Mouse (Mus musculus) forebrain, embryonic 14.5 days (tissue): ENCODE measurements at regions not wholly inside any gene's neighbourhood (a gene's known extent, or its start where the extent isn't known, plus 50 kb on each side); places are given as distances from the start of the nearest gene placed in this dataset.

Experiments used
- ATAC-seq: fragments of 200-750 bp; cut with Nextera tagmentation; 2 replicates; pipeline ENCODE4 v1.8.0; 2017; ENCODE audit warnings: mild to moderate bottlenecking, moderate library complexity
- DNase-seq: peaks from one replicate; pipeline ENCODE4 v3.0.0-alpha.2; 2015; ENCODE audit warnings: low spot score
- H3K27ac ChIP-seq: fragments of 300-500 bp; sonication (generic); 2 replicates; pipeline ENCODE4 v1.5.1; 2014; ENCODE audit warnings: low read depth, mild to moderate bottlenecking, control low read depth, low read length, moderate library complexity
- H3K27me3 ChIP-seq: fragments of 300-500 bp; sonication (generic); replicated peaks from 2 replicates; pipeline ENCODE4 v1.6.1; 2014; ENCODE audit warnings: low read length, control low read depth, mixed read lengths; ENCODE audit not compliant: control insufficient read depth, insufficient read depth
- H3K36me3 ChIP-seq: fragments of 300-500 bp; sonication (generic); 2 replicates; pipeline ENCODE4 v1.6.1; 2014; ENCODE audit warnings: low read length, control low read depth; ENCODE audit not compliant: control insufficient read depth, insufficient read depth
- H3K4me1 ChIP-seq: fragments of 300-500 bp; sonication (generic); 2 replicates; pipeline ENCODE4 v1.6.1; 2014; ENCODE audit warnings: antibody characterized with exemption, low read length, control low read depth; ENCODE audit not compliant: control insufficient read depth, insufficient read depth
- H3K4me2 ChIP-seq: fragments of 300-500 bp; sonication (generic); 2 replicates; pipeline ENCODE4 v1.6.1; 2014; ENCODE audit warnings: mild to moderate bottlenecking, control low read depth, low read length
- H3K4me3 ChIP-seq: fragments of 300-500 bp; sonication (generic); 2 replicates; pipeline ENCODE4 v1.5.1; 2014; ENCODE audit warnings: low read depth, low read length, control low read depth
- H3K9ac ChIP-seq: fragments of 300-500 bp; sonication (generic); 2 replicates; pipeline ENCODE4 v1.6.1; 2014; ENCODE audit warnings: mild to moderate bottlenecking, low read length, control low read depth, moderate library complexity
- H3K9me3 ChIP-seq: fragments of 300-500 bp; sonication (generic); replicated peaks from 2 replicates; pipeline ENCODE4 v1.6.1; 2016; ENCODE audit warnings: low read length, control low read depth, mixed read lengths; ENCODE audit not compliant: control insufficient read depth
- WGBS: fragments of 180-500 bp; shearing (Covaris S2); extraction: QIAGEN DNeasy Blood & Tissue Kit; methylation state at CpG from one replicate; pipeline ENCODE4 v1.1.7; 2014; 5-methylcytosine and 5-hydroxymethylcytosine counted together

DNA sequence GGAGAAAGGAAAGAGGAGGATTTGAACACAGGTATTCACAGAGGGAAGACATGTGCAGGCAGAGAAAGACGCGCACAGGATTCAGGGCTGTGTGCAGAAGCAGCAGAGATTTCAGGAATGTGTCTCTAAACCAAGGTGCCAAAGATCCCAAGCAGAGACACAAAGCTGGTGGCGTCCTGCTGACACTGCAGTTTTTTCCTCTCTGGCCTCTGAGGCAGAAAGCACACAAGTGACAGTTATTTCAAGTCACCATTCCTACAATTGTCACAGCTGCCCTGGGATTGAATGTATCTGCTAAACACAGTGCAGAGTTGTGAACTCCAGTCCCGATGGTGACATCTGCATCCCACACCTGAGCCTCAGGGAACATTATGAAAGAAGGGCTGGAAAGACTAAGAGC is 107.1 kb upstream of the Slc22a12 start:
- no peaks in the 10 kb centered on the region for H3K27me3 ChIP-seq
- ATAC-seq, result no peak
- DNase-seq, result no peak
- no peak overlapping the region for H3K27ac ChIP-seq
- no peaks in the 10 kb centered on the region; the same call in 1 of the 2 replicates for H3K9me3 ChIP-seq
- no peak overlapping the region for H3K4me3 ChIP-seq
- H3K36me3 ChIP-seq, result no peaks in the 10 kb centered on the region
- H3K9ac ChIP-seq, result no peak overlapping the region
- no peaks in the 10 kb centered on the region for H3K4me1 ChIP-seq
- no peak overlapping the region for H3K4me2 ChIP-seq
- WGBS, result 83% methylated on average over 4 of the region's 4 CpGs

GRCm38 (mm10) chr19:6647686-6648085 is 104.9 kb upstream of the Slc22a12 start:
- Histone ChIP-seq H3K4me1 (no peaks in the 10 kb centered on the region), H3K9me3 (no peaks in the 10 kb centered on the region), H3K36me3 (no peaks in the 10 kb centered on the region), H3K27ac (no peak overlapping the region), H3K27me3 (no peaks in the 10 kb centered on the region), H3K4me2 (no peak overlapping the region), H3K4me3 (no peak overlapping the region), H3K9ac (no peak overlapping the region)
- DNase-seq (no peak), ATAC-seq (no peak)
- 90% methylated on average over 4 of the region's 4 CpGs for WGBS

DNA sequence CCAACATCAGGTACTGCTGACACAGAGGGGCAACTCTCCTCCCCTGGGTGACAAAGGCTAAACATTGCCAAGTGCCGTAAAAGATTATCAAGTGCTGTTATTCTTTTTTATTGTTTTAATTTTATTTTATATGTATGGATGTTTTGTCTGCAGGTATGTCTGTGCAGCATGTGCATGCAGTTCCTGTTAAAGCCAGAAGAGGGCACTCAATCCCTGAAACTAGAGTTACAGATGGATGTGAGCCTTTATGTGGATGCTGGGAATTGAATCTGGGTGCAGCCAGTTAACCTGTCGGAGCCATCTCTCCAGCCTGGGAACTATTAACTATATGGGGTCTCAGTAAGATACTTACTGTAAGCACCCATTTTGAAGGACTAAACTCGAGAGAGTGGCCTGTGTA is 104.4 kb upstream of the Slc22a12 start:
- 89% methylated on average over 3 of the region's 3 CpGs for WGBS
- H3K4me2 ChIP-seq, result no peak overlapping the region

DNA sequence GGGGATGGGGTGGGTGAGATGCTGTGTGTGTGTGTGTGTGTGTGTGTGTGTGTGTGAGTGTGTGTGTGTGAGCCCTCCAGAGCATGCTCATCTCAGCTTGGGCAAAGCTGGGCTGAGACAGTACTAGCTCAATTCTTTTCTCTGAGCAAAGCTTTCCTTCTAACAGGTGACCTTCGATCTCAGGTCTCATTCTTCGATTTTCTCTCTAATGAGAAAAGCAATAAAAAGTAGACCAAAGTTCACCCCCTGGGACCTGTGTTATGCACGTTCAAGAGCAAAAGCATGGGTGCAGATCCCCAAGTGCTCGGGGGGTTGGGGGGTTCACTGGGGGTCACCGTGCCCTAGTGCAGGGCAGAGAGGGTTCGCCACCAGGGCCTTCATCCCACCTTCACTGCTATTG is 103.1 kb upstream of the Slc22a12 start:
- no peak overlapping the region for H3K9ac ChIP-seq
- no peak overlapping the region for H3K4me3 ChIP-seq
- 92% methylated on average over 6 of the region's 6 CpGs for WGBS
- H3K27ac ChIP-seq, result no peak overlapping the region
- no peaks in the 10 kb centered on the region for H3K9me3 ChIP-seq
- DNase-seq (no peak), ATAC-seq (no peak)
- no peaks in the 10 kb centered on the region for H3K4me1 ChIP-seq
- H3K36me3 ChIP-seq, result no peaks in the 10 kb centered on the region
- no peaks in the 10 kb centered on the region for H3K27me3 ChIP-seq
- H3K4me2 ChIP-seq, result no peak overlapping the region

More for the DNA sequence above, 104.4 kb upstream of the Slc22a12 start:
- ATAC-seq (no peak), DNase-seq (no peak)
- Histone ChIP-seq H3K9me3 (no peaks in the 10 kb centered on the region), H3K4me3 (no peak overlapping the region), H3K27ac (no peak overlapping the region), H3K27me3 (no peaks in the 10 kb centered on the region), H3K9ac (no peak overlapping the region), H3K4me1 (no peaks in the 10 kb centered on the region), H3K36me3 (no peaks in the 10 kb centered on the region)

DNA sequence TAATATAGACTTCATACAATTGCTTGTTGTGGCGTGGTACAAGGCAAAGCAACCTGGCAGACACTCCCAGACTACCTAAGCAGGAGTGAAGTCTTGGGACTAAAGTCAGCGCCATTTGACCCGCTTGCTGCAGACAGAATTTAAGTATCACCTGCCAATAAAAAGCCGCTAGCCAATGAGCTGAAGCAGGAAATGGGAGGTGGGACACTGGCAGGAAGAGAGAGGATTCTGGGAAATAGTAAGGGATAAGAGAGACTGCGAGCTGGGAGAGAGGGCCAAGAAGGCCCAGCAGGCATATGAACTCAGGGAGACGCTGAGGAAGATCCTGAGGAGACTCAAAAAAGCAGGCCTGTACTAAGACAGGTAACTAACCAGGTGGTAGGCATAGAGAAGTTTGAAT is 102.0 kb upstream of the Slc22a12 start:
- Histone ChIP-seq H3K4me1 (no peaks in the 10 kb centered on the region), H3K36me3 (no peaks in the 10 kb centered on the region), H3K9me3 (no peaks in the 10 kb centered on the region), H3K4me2 (no peak overlapping the region), H3K27ac (no peak overlapping the region), H3K9ac (no peak overlapping the region), H3K4me3 (no peak overlapping the region), H3K27me3 (no peaks in the 10 kb centered on the region)
- no peak for ATAC-seq
- 84% methylated on average over 6 of the region's 6 CpGs for WGBS
- no peak for DNase-seq

DNA sequence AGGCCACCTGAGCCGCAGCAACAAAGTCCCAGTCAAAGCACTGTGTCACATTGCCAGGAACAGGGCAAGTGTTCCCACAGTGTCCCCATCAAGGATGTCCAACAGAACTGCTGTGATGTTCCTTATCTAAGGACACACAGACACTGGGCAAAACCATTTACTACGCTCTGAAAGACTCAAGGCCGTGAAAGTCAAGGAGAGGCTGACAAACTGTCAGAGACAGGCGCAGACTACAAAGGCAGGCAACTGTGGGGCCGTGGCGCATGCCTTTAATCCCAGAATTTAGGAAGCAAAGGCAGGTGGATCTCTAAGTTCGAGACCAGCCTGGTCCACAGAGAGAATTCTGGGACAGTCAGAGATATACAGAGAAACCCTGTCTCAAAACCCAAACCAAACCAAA is 96.8 kb upstream of the Slc22a12 start:
- no peak overlapping the region for H3K9ac ChIP-seq
- H3K36me3 ChIP-seq, result no peaks in the 10 kb centered on the region
- no peaks in the 10 kb centered on the region for H3K4me1 ChIP-seq
- DNase-seq, result no peak
- no peaks in the 10 kb centered on the region for H3K27me3 ChIP-seq
- no peak overlapping the region for H3K4me2 ChIP-seq
- H3K4me3 ChIP-seq, result no peak overlapping the region
- no peak overlapping the region for H3K27ac ChIP-seq
- 87% methylated on average over 7 of the region's 7 CpGs for WGBS
- ATAC-seq, result no peak
- H3K9me3 ChIP-seq, result no peaks in the 10 kb centered on the region

GRCm38 (mm10) chr19:6633400-6633799 is 90.6 kb upstream of the Slc22a12 start:
- ATAC-seq, result no peak
- no peaks in the 10 kb centered on the region for H3K36me3 ChIP-seq
- DNase-seq, result peak; percentile 44

GRCm38 (mm10) chr19:6631817-6632216 is 89.0 kb upstream of the Slc22a12 start:
- Histone ChIP-seq H3K4me3 (no peak overlapping the region), H3K9ac (no peak overlapping the region), H3K27me3 (no peaks in the 10 kb centered on the region), H3K36me3 (no peaks in the 10 kb centered on the region), H3K4me2 (no peak overlapping the region), H3K9me3 (no peaks in the 10 kb centered on the region), H3K27ac (no peak overlapping the region), H3K4me1 (no peaks in the 10 kb centered on the region)
- DNase-seq, result no peak
- ATAC-seq, result no peak
- WGBS, result 85% methylated on average over 5 of the region's 5 CpGs

More at GRCm38 (mm10) chr19:6633400-6633799, 90.6 kb upstream of the Slc22a12 start:
- Histone ChIP-seq H3K27me3 (no peaks in the 10 kb centered on the region), H3K9me3 (no peaks in the 10 kb centered on the region), H3K4me1 (no peaks in the 10 kb centered on the region), H3K9ac (no peak overlapping the region), H3K4me2 (no peak overlapping the region), H3K27ac (no peak overlapping the region), H3K4me3 (no peak overlapping the region)
- 38% methylated on average over 10 of the region's 10 CpGs for WGBS

- Histone ChIP-seq H3K27ac (no peak overlapping the region), H3K27me3 (no peaks in the 10 kb centered on the region), H3K9me3 (no peaks in the 10 kb centered on the region), H3K4me2 (no peak overlapping the region), H3K4me1 (no peaks in the 10 kb centered on the region), H3K4me3 (no peak overlapping the region), H3K36me3 (no peaks in the 10 kb centered on the region), H3K9ac (no peak overlapping the region)
- WGBS, result 85% methylated on average over 4 of the region's 4 CpGs
- ATAC-seq (no peak), DNase-seq (no peak)
These were observed 87.7 kb upstream of the Slc22a12 start for GRCm38 (mm10) chr19:6630613-6630940.
